Mouse (Mus musculus) right cerebral cortex, adult 18-20 months (tissue): ENCODE results near the gene BC067074.
A peak's percentile ranks its signal among the peaks of the same experiment; 100 is the strongest.

Source experiments
- DNase-seq: peaks from one replicate; pipeline ENCODE4 v3.0.0; 2022; ENCODE audit warnings: mixed read lengths

The BC067074 gene

GRCm38 (mm10) chr13:113324241-113324640 is 31.3 kb downstream of the BC067074 start:
- DNase-seq = no peak

GRCm38 (mm10) chr13:113325678-113326077 is 32.7 kb downstream of the BC067074 start:
- DNase-seq = no peak

- no peak for DNase-seq
Observed at GRCm38 (mm10) chr13:113332256-113332655, 39.3 kb downstream of the BC067074 start.

GRCm38 (mm10) chr13:113333374-113333773 is 40.4 kb downstream of the BC067074 start:
- no peak for DNase-seq

- peak; percentile 18 for DNase-seq
Observed at GRCm38 (mm10) chr13:113333931-113334330, 41.0 kb downstream of the BC067074 start.

- no peak for DNase-seq
Observed at GRCm38 (mm10) chr13:113334773-113335172, 41.8 kb downstream of the BC067074 start.

GRCm38 (mm10) chr13:113337223-113337858 is 44.4 kb downstream of the BC067074 start:
- DNase-seq = peak; percentile 48

GRCm38 (mm10) chr13:113340644-113341043 is 47.7 kb downstream of the BC067074 start:
- DNase-seq = no peak

- no peak for DNase-seq
Observed at GRCm38 (mm10) chr13:113341161-113341560, 48.2 kb downstream of the BC067074 start.

GRCm38 (mm10) chr13:113342355-113342919 is 49.5 kb downstream of the BC067074 start:
- no peak for DNase-seq

- DNase-seq = no peak
Observed at GRCm38 (mm10) chr13:113350743-113351430, 57.9 kb downstream of the BC067074 start.

- no peak for DNase-seq
Observed at GRCm38 (mm10) chr13:113353546-113353945, 60.6 kb downstream of the BC067074 start.

- no peak for DNase-seq
Observed at GRCm38 (mm10) chr13:113353955-113354354, 61.0 kb downstream of the BC067074 start.

- DNase-seq = no peak
Observed at GRCm38 (mm10) chr13:113355022-113355421, 62.1 kb downstream of the BC067074 start.

- DNase-seq = no peak
Observed at GRCm38 (mm10) chr13:113357438-113358144, 64.6 kb downstream of the BC067074 start.

- DNase-seq = no peak
Observed at GRCm38 (mm10) chr13:113359676-113360075, 66.7 kb downstream of the BC067074 start.

- DNase-seq = no peak
Observed at GRCm38 (mm10) chr13:113365976-113366375, 73.0 kb downstream of the BC067074 start.

- DNase-seq = no peak
Observed at GRCm38 (mm10) chr13:113368931-113369579, 76.1 kb downstream of the BC067074 start.

- no peak for DNase-seq
Observed at GRCm38 (mm10) chr13:113369622-113370021, 76.7 kb downstream of the BC067074 start.

GRCm38 (mm10) chr13:113373291-113374083 is 80.5 kb downstream of the BC067074 start:
- DNase-seq = no peak

- no peak for DNase-seq
Observed at GRCm38 (mm10) chr13:113374084-113374405, 81.1 kb downstream of the BC067074 start.

GRCm38 (mm10) chr13:113377631-113378030 is 84.7 kb downstream of the BC067074 start:
- no peak for DNase-seq
